In the genomic region with DNA sequence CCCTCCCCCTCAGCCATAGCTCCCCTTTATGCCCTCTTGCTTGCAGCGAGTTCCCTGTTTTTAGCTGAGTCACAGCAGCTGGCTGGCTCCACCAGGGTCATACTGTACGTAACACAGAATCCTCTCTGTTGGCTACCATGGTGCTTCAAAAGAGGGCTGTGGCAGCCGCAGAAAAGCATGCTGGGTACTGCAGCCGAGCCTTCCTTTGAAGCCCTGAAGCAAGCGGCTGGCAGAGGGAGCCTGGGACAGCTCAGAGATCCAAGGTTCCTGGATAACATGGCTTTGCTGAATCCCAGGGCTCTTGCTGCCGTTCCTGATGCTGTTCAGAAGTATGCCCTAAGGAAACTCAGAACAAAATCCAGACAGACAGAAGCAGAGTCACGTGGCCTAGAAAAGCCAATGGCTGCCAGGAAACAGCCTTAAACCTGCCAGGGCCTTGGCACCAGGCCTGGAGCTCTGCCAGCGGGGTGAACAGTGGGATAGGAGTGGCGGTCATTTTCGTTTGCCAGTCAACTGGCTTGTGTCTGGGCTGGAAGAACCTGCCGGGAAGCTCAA, we compare ENCODE assay signal across 8 mouse cellular contexts.
DNase-seq lines count a peak whose midpoint lies in the region; ATAC-seq and TF ChIP-seq lines count a peak whose summit lies in the region.

No protein-coding gene starts in this region.

- no peak for ATAC-seq in heart, embryonic 14.5 days (ENCODE audit: insufficient number of reproducible peaks, insufficient read depth, low FRiP score, low read depth)
- peak; percentile 54 for ATAC-seq in midbrain, embryonic 12.5 days (ENCODE audit: low FRiP score, low read depth)

- no peaks in the 10 kb centered on the region for H3K9me3 ChIP-seq in ES-E14 (ENCODE audit: control insufficient read depth, insufficient read depth, low read depth, low read length)
- no peaks in the 10 kb centered on the region for H3K9me3 ChIP-seq in heart, embryonic 14.5 days (ENCODE audit: control insufficient read depth, low read length)
- no peaks in the 10 kb centered on the region for H3K9me3 ChIP-seq in midbrain, embryonic 12.5 days

- no peaks in the 10 kb centered on the region for H3K36me3 ChIP-seq in ES-E14 (ENCODE audit: control insufficient read depth, insufficient read depth, low read length, poor library complexity, severe bottlenecking)
- H3K36me3 ChIP-seq in heart, embryonic 14.5 days (ENCODE audit: control insufficient read depth, insufficient read depth, low read length), result no peaks in the 10 kb centered on the region
- H3K36me3 ChIP-seq in midbrain, embryonic 12.5 days, result no peaks in the 10 kb centered on the region

- in situ Hi-C loops in ES-E14 (cut with MboI; ENCODE audit: low sequenced_read_pairs in 2 of 2, unreplicated experiment in 2 of 2), result no loop called here

- no peak overlapping the region for H3K27ac ChIP-seq in ES-E14 (ENCODE audit: insufficient read depth, low read depth, low read length, poor library complexity, severe bottlenecking)
- H3K27ac ChIP-seq in heart, embryonic 14.5 days (replicated peaks in 1 of 2; ENCODE audit: control insufficient read depth in 1 of 2, insufficient read depth in 1 of 2, low read depth in 2 of 2, low read length in 2 of 2), result no peak overlapping the region
- H3K27ac ChIP-seq in midbrain, embryonic 12.5 days (replicated peaks), result no peak overlapping the region

- 0 out of 2 replicates have a peak overlapping the region, but pooled peaks have one; percentile 1 for H3K4me2 ChIP-seq in heart, embryonic 14.5 days (ENCODE audit: low read length)
- no peak overlapping the region for H3K4me2 ChIP-seq in midbrain, embryonic 12.5 days (replicated peaks)

- H3K4me1 ChIP-seq in ES-E14 (ENCODE audit: control insufficient read depth in 2 of 2, insufficient read depth in 2 of 2, low read length in 2 of 2, poor library complexity in 1 of 2), result peaks cover 0 to 4% of the 10 kb centered on the region in 2 experiments; a peak in 1 of 4 replicates
- peaks cover 0 to 3% of the 10 kb centered on the region in 2 experiments; a peak in 1 of 4 replicates for H3K4me1 ChIP-seq in heart, embryonic 14.5 days (ENCODE audit: control insufficient read depth in 2 of 2, insufficient read depth in 2 of 2, low read length in 2 of 2)
- H3K4me1 ChIP-seq in midbrain, embryonic 12.5 days, result no peaks in the 10 kb centered on the region

- DNase-seq in ES-E14 (ENCODE audit: low read depth, low spot score), result peak; percentile 4
- DNase-seq in adrenal gland, adult 8-10 months, result peak; percentile 75
- DNase-seq in fat pad, adult 2 months (ENCODE audit: extremely low read depth, low read depth, low spot score), result peak; percentile 80
- DNase-seq in layer of hippocampus, adult 9-11 months, result peak; percentile 75
- peak; percentile 69 for DNase-seq in testis, postnatal 10 days (ENCODE audit: low spot score)
- no peak for DNase-seq in natural killer cell, adult 2 months (ENCODE audit: low spot score in 2 of 2)

- H3K4me3 ChIP-seq in ES-E14 (ENCODE audit: insufficient read depth in 1 of 2, low read depth in 1 of 2, low read length in 2 of 2, poor library complexity in 1 of 2, severe bottlenecking in 1 of 2), result no peak overlapping the region
- H3K4me3 ChIP-seq in heart, embryonic 14.5 days (ENCODE audit: control insufficient read depth in 1 of 2, insufficient read depth in 1 of 2, low read depth in 1 of 2, low read length in 2 of 2), result no peak overlapping the region
- H3K4me3 ChIP-seq in midbrain, embryonic 12.5 days, result no peak overlapping the region

- H3K27me3 ChIP-seq in heart, embryonic 14.5 days (ENCODE audit: control insufficient read depth, insufficient read depth, low read length), result no peaks in the 10 kb centered on the region
- H3K27me3 ChIP-seq in midbrain, embryonic 12.5 days, result no peaks in the 10 kb centered on the region

- 0 out of 2 replicates have a peak overlapping the region, but pooled peaks have one; percentile 9 for H3K9ac ChIP-seq in ES-E14 (ENCODE audit: insufficient read depth, low read depth, low read length, poor library complexity, severe bottlenecking)
- no peak overlapping the region for H3K9ac ChIP-seq in heart, embryonic 14.5 days (ENCODE audit: low read length)
- H3K9ac ChIP-seq in midbrain, embryonic 12.5 days (replicated peaks), result no peak overlapping the region

- WGBS in heart, embryonic 14.5 days, result 51% methylated on average over 11 of the region's 11 CpGs
- 75% methylated on average over 11 of the region's 11 CpGs for WGBS in midbrain, embryonic 12.5 days

TF ChIP-seq in ES-E14, 5 proteins besides CTCF, POLR2A, EP300 and RAD21:
- TF ChIP-seq MAFK (IDR thresholded peaks at IDR 0.05; ENCODE audit: insufficient read depth, low read depth, low read length), result peak; percentile 76
- TF ChIP-seq CHD2 (IDR thresholded peaks at IDR 0.05; ENCODE audit: low read depth, low read length), result no peak

Comparison
In these comparisons a context has a peak if more than half of its experiments do, and no peak if none do; other contexts are left out.
1. DNase-seq: peak in ES-E14 (single experiment), adrenal gland, adult 8-10 months (single experiment), fat pad, adult 2 months (single experiment), layer of hippocampus, adult 9-11 months (single experiment) and testis, postnatal 10 days (single experiment); none in natural killer cell, adult 2 months (0 of 2).